ENCODE assay signal across 9 mouse cellular contexts in the genomic region with DNA sequence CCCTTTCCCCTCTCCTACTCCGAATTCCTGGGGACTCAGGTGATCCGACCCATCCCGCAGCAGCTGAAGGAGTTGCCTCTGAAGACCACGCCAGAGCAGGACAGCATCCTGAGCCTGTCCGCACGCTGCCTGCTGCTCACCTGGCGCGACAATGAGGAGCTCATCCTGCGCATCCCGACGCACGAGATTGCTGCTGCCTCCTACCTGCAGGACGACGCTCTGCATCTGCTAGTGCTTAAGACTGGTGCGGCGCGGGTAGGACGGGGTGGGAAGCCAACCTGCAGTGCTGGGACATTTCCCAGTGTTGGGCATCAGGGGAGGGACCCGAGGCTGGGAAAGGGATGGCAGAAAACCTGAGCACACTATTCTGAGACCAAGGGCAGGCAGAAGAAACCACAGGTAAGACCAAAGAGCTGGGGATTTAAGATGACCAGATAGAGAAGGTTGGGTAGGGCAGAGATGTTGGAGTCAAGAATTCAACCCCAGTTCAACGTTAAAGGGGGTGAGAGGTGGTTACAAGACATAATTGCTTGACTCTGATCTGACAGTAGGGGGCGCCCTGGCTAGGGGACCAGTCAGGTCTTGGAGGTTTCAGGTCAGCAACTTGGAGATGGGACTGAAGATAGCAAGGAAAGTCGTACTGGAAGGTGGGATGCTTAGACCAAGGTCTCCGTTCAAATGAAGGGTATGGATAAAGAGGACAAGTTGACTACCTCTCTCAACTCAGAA. TPM values are rescaled to one million over a fixed set of nuclear protein-coding genes. Genes with fewer than 3 reads are reported as not detected.
DNase-seq lines count a peak whose midpoint lies in the region; ATAC-seq and TF ChIP-seq lines count a peak whose summit lies in the region.
"Had no signal": no experiment of that assay in that cellular context is flagged by ENCODE, and none has a peak within 500 bp of the region (broad histone marks: within the 10 kb centered on the region; RNA-seq: fewer than 3 reads in every experiment).

No protein-coding gene starts in this region.

- peaks cover 67% of the 10 kb centered on the region for H3K27me3 ChIP-seq in intestine, embryonic 15.5 days (replicated peaks)
- H3K27me3 ChIP-seq in intestine, embryonic 16.5 days (replicated peaks; ENCODE audit: control insufficient read depth, insufficient read depth, low read length), result peaks cover 54% of the 10 kb centered on the region
- peaks cover 36% of the 10 kb centered on the region for H3K27me3 ChIP-seq in Patski
- peaks cover 55% of the 10 kb centered on the region for H3K27me3 ChIP-seq in limb, embryonic 11.5 days (ENCODE audit: control insufficient read depth, insufficient read depth, low read length)

- H3K4me1 ChIP-seq in intestine, embryonic 15.5 days (replicated peaks), result peaks cover 7% of the 10 kb centered on the region
- H3K4me1 ChIP-seq in intestine, embryonic 16.5 days (ENCODE audit: control insufficient read depth, insufficient read depth, low read length), result peaks cover 8% of the 10 kb centered on the region; the same call in 1 of the 2 replicates
- H3K4me1 ChIP-seq in limb, embryonic 11.5 days (ENCODE audit: control insufficient read depth, insufficient read depth, low read length), result peaks cover 3% of the 10 kb centered on the region; the same call in 1 of the 2 replicates

- H3K36me3 ChIP-seq in intestine, embryonic 15.5 days, result no peaks in the 10 kb centered on the region
- H3K36me3 ChIP-seq in intestine, embryonic 16.5 days (ENCODE audit: control insufficient read depth, insufficient read depth, low read length), result no peaks in the 10 kb centered on the region
- H3K36me3 ChIP-seq in limb, embryonic 11.5 days (ENCODE audit: control insufficient read depth, insufficient read depth, low read length), result no peaks in the 10 kb centered on the region

- peak; percentile 60 for TF ChIP-seq CTCF in Patski (IDR thresholded peaks at IDR 0.05)

- WGBS in intestine, embryonic 15.5 days, result 13% methylated on average over 23 of the region's 23 CpGs
- 13% methylated on average over 23 of the region's 23 CpGs for WGBS in intestine, embryonic 16.5 days
- WGBS in limb, embryonic 11.5 days, result 8% methylated on average over 23 of the region's 23 CpGs

- H3K9ac ChIP-seq in intestine, embryonic 15.5 days, result no peak overlapping the region
- no peak overlapping the region for H3K9ac ChIP-seq in intestine, embryonic 16.5 days (ENCODE audit: low read depth, low read length)
- no peak overlapping the region for H3K9ac ChIP-seq in limb, embryonic 11.5 days (ENCODE audit: low read length)

- H3K27ac ChIP-seq in intestine, embryonic 15.5 days, result no peak overlapping the region
- no peak overlapping the region for H3K27ac ChIP-seq in intestine, embryonic 16.5 days (ENCODE audit: low read length)
- no peak overlapping the region for H3K27ac ChIP-seq in limb, embryonic 11.5 days (replicated peaks; ENCODE audit: low read depth, low read length)

- in situ Hi-C loops in Patski (cut with MboI; ENCODE audit: low pct_unique_long_range_greater_than_20kb), result no loop called here

- DNase-seq in Patski (ENCODE audit: low read depth, low spot score), result no peak
- peak; percentile 52 for DNase-seq in embryo, embryonic 10.5 days (ENCODE audit: low spot score)
- peak; percentile 36 for DNase-seq in limb, embryonic 11.5 days (ENCODE audit: low spot score)
- DNase-seq in retina, postnatal 1 day, result peak; percentile 55
- no peak for DNase-seq in right cerebral cortex, postnatal 36 days (ENCODE audit: low spot score in 2 of 2)

- H3K9me3 ChIP-seq in intestine, embryonic 15.5 days, result no peaks in the 10 kb centered on the region
- H3K9me3 ChIP-seq in intestine, embryonic 16.5 days (ENCODE audit: control insufficient read depth, low read length), result no peaks in the 10 kb centered on the region
- H3K9me3 ChIP-seq in limb, embryonic 11.5 days (ENCODE audit: control insufficient read depth, low read length), result no peaks in the 10 kb centered on the region

- POLR2A ChIA-PET in Patski (lab: Charles Lee), result no interaction called here

- CTCF ChIA-PET in Patski (lab: Charles Lee), result interaction anchor here (1.4 to 2.6 kb wide), 2 partner anchors 72 to 79 kb away, joined by 3 to 9 read pairs; no protein-coding TSS in a partner anchor

- no peak overlapping the region for H3K4me3 ChIP-seq in intestine, embryonic 15.5 days (replicated peaks)
- no peak overlapping the region for H3K4me3 ChIP-seq in intestine, embryonic 16.5 days (ENCODE audit: low read length)
- H3K4me3 ChIP-seq in limb, embryonic 11.5 days (ENCODE audit: low read depth, low read length), result no peak overlapping the region

- no peak overlapping the region for H3K4me2 ChIP-seq in intestine, embryonic 15.5 days (replicated peaks)
- H3K4me2 ChIP-seq in intestine, embryonic 16.5 days (ENCODE audit: low read depth, low read length), result no peak overlapping the region
- H3K4me2 ChIP-seq in limb, embryonic 11.5 days (ENCODE audit: low read depth, severe bottlenecking), result peak overlapping the region; percentile 45; the same call in 1 of the 2 replicates

- ATAC-seq in intestine, embryonic 15.5 days, result 0 out of 2 replicates have a peak, but pooled peaks have one; percentile 28
- no peak for ATAC-seq in intestine, embryonic 16.5 days
- no peak for ATAC-seq in Patski
- no peak for ATAC-seq in limb, embryonic 11.5 days (ENCODE audit: insufficient number of reproducible peaks, low FRiP score, low TSS enrichment, low read depth)
- no peak for ATAC-seq in megakaryocyte-erythroid progenitor cell, adult 5-6 weeks (replicated peaks; ENCODE audit: low FRiP score, low TSS enrichment, poor library complexity, severe bottlenecking)

RNA-seq across cellular contexts. Expression of a gene that starts 5.2 kb away (rescaled TPM):
- polyA plus RNA-seq in intestine, embryonic 15.5 days (2015; fragmentation: Nextera tagmentation; extraction: Ambion mirVana), result 1.5 and 2.0 TPM in 2 replicates
- 0.59 and 0.92 TPM in 2 replicates for polyA plus RNA-seq in intestine, embryonic 16.5 days (2015; fragmentation: Nextera tagmentation; extraction: Ambion mirVana)
- polyA plus RNA-seq in Patski (2021), result not detected
- 1.0 and 1.4 TPM in 2 replicates for polyA plus RNA-seq in limb, embryonic 11.5 days (2014; fragmentation: Nextera tagmentation; extraction: Ambion mirVana)
- not detected in 2 replicates for total RNA-seq in megakaryocyte-erythroid progenitor cell, adult 5-6 weeks (2014; fragmentation: Nextera tagmentation)
- total RNA-seq in megakaryocyte-erythroid progenitor cell, adult 5-6 weeks (2017), result not detected in 2 replicates

RNA-seq across cellular contexts. Expression of a gene that starts 37.3 kb away (rescaled TPM):
- polyA plus RNA-seq in intestine, embryonic 15.5 days (2015; fragmentation: Nextera tagmentation; extraction: Ambion mirVana), result 5.7 and 6.2 TPM in 2 replicates
- 5.4 and 6.2 TPM in 2 replicates for polyA plus RNA-seq in intestine, embryonic 16.5 days (2015; fragmentation: Nextera tagmentation; extraction: Ambion mirVana)
- 1.3 TPM for polyA plus RNA-seq in Patski (2021)
- polyA plus RNA-seq in limb, embryonic 11.5 days (2014; fragmentation: Nextera tagmentation; extraction: Ambion mirVana), result 1.4 TPM in 2 replicates
- 2.2 TPM in 1 of 2 replicates, not detected in the other for total RNA-seq in megakaryocyte-erythroid progenitor cell, adult 5-6 weeks (2014; fragmentation: Nextera tagmentation)
- total RNA-seq in megakaryocyte-erythroid progenitor cell, adult 5-6 weeks (2017), result 0.23 and 3.3 TPM in 2 replicates

RNA-seq across cellular contexts. Expression of a gene that starts 39.3 kb away (rescaled TPM):
- 0.10 TPM in 2 replicates for polyA plus RNA-seq in intestine, embryonic 15.5 days (2015; fragmentation: Nextera tagmentation; extraction: Ambion mirVana)
- 0.06 TPM in 2 replicates for polyA plus RNA-seq in intestine, embryonic 16.5 days (2015; fragmentation: Nextera tagmentation; extraction: Ambion mirVana)
- not detected for polyA plus RNA-seq in Patski (2021)
- polyA plus RNA-seq in limb, embryonic 11.5 days (2014; fragmentation: Nextera tagmentation; extraction: Ambion mirVana), result not detected in 2 replicates
- not detected in 2 replicates for total RNA-seq in megakaryocyte-erythroid progenitor cell, adult 5-6 weeks (2014; fragmentation: Nextera tagmentation)
- total RNA-seq in megakaryocyte-erythroid progenitor cell, adult 5-6 weeks (2017), result not detected in 2 replicates
- total RNA-seq: hematopoietic stem cell, adult 5-6 weeks had no signal

RNA-seq across cellular contexts. Expression of a gene that starts 55.7 kb away (rescaled TPM):
- 90.2 and 96.2 TPM in 2 replicates for polyA plus RNA-seq in intestine, embryonic 15.5 days (2015; fragmentation: Nextera tagmentation; extraction: Ambion mirVana)
- 92.6 and 94.1 TPM in 2 replicates for polyA plus RNA-seq in intestine, embryonic 16.5 days (2015; fragmentation: Nextera tagmentation; extraction: Ambion mirVana)
- 131 TPM for polyA plus RNA-seq in Patski (2021)
- polyA plus RNA-seq in limb, embryonic 11.5 days (2014; fragmentation: Nextera tagmentation; extraction: Ambion mirVana), result 59.0 and 63.0 TPM in 2 replicates
- total RNA-seq in megakaryocyte-erythroid progenitor cell, adult 5-6 weeks (2014; fragmentation: Nextera tagmentation), result 56.7 and 75.9 TPM in 2 replicates
- 218 and 242 TPM in 2 replicates for total RNA-seq in megakaryocyte-erythroid progenitor cell, adult 5-6 weeks (2017)

Comparison
In these comparisons a context has a peak if more than half of its experiments do, and no peak if none do; other contexts are left out.
1. DNase-seq: peak in embryo, embryonic 10.5 days (single experiment), limb, embryonic 11.5 days (single experiment) and retina, postnatal 1 day (single experiment); none in Patski (single experiment) and right cerebral cortex, postnatal 36 days (0 of 2).